Mouse (Mus musculus) embryonic facial prominence, embryonic 13.5 days (tissue): ENCODE data around the gene Gm21637. TPM values are rescaled to one million over a fixed set of nuclear protein-coding genes. Genes with fewer than 3 reads are reported as not detected.
"Not testable (repeated sequence)": the region's sequence is repeated elsewhere in the genome, so short reads cannot be mapped to it uniquely, and the experiment has no call there.

Experiments used
- ATAC-seq: fragments of 200-750 bp; cut with Nextera tagmentation; 2 replicates; pipeline ENCODE4 v1.8.0; 2017; ENCODE audit warnings: low read depth; ENCODE audit not compliant: insufficient number of reproducible peaks, insufficient read depth, low FRiP score, low TSS enrichment
- H3K27ac ChIP-seq: fragments of 300-500 bp; sonication (generic); 2 replicates; pipeline ENCODE4 v1.5.1; 2015; ENCODE audit warnings: moderate library complexity, mild to moderate bottlenecking, inconsistent platforms
- H3K27me3 ChIP-seq: fragments of 300-500 bp; sonication (generic); 2 replicates; pipeline ENCODE4 v1.6.1; 2015; ENCODE audit warnings: mild to moderate bottlenecking, inconsistent platforms
- H3K36me3 ChIP-seq: fragments of 300-500 bp; sonication (generic); 2 replicates; pipeline ENCODE4 v1.6.1; 2015; ENCODE audit warnings: mild to moderate bottlenecking, inconsistent platforms
- H3K4me1 ChIP-seq: fragments of 300-500 bp; sonication (generic); 2 replicates; pipeline ENCODE4 v1.6.1; 2015; ENCODE audit warnings: inconsistent platforms
- H3K4me2 ChIP-seq: fragments of 300-500 bp; sonication (generic); 2 replicates; pipeline ENCODE4 v1.6.1; 2015; ENCODE audit warnings: moderate library complexity, mild to moderate bottlenecking, inconsistent platforms
- H3K4me3 ChIP-seq: fragments of 300-500 bp; sonication (generic); 2 replicates; pipeline ENCODE4 v1.5.1; 2015; ENCODE audit warnings: mild to moderate bottlenecking, inconsistent platforms
- H3K9ac ChIP-seq: fragments of 300-500 bp; sonication (generic); 2 replicates; pipeline ENCODE4 v1.6.1; 2015; ENCODE audit warnings: mild to moderate bottlenecking, inconsistent platforms
- H3K9me3 ChIP-seq: fragments of 300-500 bp; sonication (generic); 2 replicates; pipeline ENCODE4 v1.6.1; 2016; ENCODE audit warnings: inconsistent platforms
- WGBS: fragments of 180-500 bp; shearing (Covaris S2); methylation state at CpG from one replicate; pipeline ENCODE4 v1.1.7; 2015; ENCODE audit warnings: mixed read lengths; 5-methylcytosine and 5-hydroxymethylcytosine counted together
- polyA plus RNA-seq: library from polyadenylated mRNA; unstranded; fragments of >200 nt; fragmentation: Nextera tagmentation; extraction: Ambion mirVana; gene quantifications from 2 replicates; pipeline ENCODE4 v1.2.1, GENCODE M21; 2015

The Gm21637 gene
- polyA plus RNA-seq: not detected in 2 replicates

DNA sequence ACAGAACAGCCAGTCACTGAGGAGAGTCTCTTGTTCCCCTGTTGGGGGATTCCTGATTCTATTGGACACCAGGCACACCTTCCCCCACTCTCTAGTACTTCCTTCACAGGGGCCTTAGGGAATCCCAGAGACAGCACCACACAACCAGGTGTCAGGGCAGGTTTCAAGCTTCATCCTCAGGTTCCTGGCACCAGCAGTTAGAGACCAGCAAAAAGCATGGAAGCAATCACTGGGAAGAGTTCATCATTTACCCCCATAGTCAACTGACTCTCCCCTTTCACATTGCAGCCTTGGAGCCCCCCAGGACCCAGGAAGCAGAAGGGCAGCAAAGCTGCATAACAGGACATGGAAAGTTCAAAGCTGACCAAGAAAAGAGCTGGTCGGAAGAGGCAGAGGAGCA lies at the start of gene Gm21637:
Gene Gm21637, plus strand, starts transcription at position 301 of the 400 bp plus-strand sequence.
- H3K4me3 ChIP-seq, H3K27ac ChIP-seq, H3K9ac ChIP-seq, ATAC-seq, H3K9me3 ChIP-seq, H3K36me3 ChIP-seq, H3K4me1 ChIP-seq, H3K27me3 ChIP-seq, H3K4me2 ChIP-seq: not testable (repeated sequence)
- WGBS: no CpG with 5 or more reads among the region's 1 CpGs

Other genes with a start within 250 kb of the Gm21637 start
- gene Btbd35f25, start 244.9 kb upstream of the Gm21637 start, polyA plus RNA-seq: not detected in 2 replicates
- not detected in 2 replicates for gene Btbd35f22, start 85.8 kb downstream of the Gm21637 start, polyA plus RNA-seq